Mouse (Mus musculus) liver, adult 2 months (tissue): ENCODE measurements around the gene Adamts8.

Experiments used
- CTCF ChIP-seq: fragments of 200-500 bp; IDR thresholded peaks from 2 replicates; pipeline ENCODE4 v1.5.1; 2011; ENCODE audit warnings: low read depth, low read length, control low read depth
- POLR2A ChIP-seq: fragments of 200-500 bp; IDR thresholded peaks from 2 replicates; pipeline ENCODE4 v1.6.1; 2011; ENCODE audit warnings: low read length, control low read depth; ENCODE audit not compliant: insufficient read depth; ENCODE audit errors: extremely low read depth

DNA sequence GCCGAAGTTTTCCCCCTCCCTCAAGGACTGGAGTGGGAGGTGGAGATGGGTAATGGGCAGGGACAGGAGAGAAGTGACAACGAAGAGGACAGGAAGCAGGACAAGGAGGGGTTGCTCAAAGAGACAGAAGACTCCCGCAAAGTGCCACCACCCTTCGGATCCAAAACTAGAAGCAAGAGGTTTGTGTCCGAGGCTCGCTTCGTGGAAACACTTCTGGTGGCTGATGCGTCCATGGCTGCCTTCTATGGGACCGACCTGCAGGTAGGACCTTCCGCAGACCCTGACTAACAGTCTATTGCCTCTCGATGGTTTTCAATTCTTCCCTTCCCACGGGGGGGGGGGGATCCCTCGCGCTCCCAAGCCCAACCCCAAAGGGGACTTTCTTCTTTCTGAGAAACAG, 979 bp downstream of the Adamts8 start:
- TF ChIP-seq POLR2A (no peak), CTCF (no peak)
